In the genomic region with DNA sequence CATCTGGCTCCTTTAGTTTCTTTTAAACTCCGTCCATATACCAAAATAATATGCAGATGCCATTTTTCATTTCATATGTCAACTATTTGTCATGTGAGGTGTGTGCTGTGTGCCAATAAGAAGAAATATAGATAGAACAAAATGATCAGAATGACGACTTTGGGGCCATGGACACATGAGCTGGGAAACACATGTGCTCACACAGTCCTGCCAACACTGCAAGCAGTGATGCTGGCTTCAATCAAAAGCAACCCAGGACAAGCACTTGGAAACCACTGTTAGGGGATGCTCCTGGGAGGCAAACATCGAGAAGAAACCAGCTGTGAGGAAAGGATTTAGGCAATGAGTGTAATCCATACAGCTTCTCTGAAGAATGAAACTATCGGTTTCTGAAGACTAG, we compare ENCODE assay signal across 18 mouse cellular contexts.
"Had no signal": no experiment of that assay in that cellular context is flagged by ENCODE, and none has a peak within 500 bp of the region (broad histone marks: within the 10 kb centered on the region; RNA-seq: fewer than 3 reads in every experiment).

No protein-coding gene starts in this region.

- H3K4me2 ChIP-seq: liver, embryonic 13.5 days; liver, embryonic 15.5 days; lung, embryonic 15.5 days; midbrain, embryonic 12.5 days; midbrain, embryonic 15.5 days; neural tube, embryonic 12.5 days had no signal

- H3K4me3 ChIP-seq: liver, embryonic 13.5 days; liver, embryonic 15.5 days; lung, embryonic 15.5 days; megakaryocyte, embryonic 14.5 days; midbrain, embryonic 12.5 days; midbrain, embryonic 15.5 days; neural tube, embryonic 12.5 days had no signal

- H3K27ac ChIP-seq: liver, embryonic 13.5 days; liver, embryonic 15.5 days; lung, embryonic 15.5 days; macrophage; midbrain, embryonic 12.5 days; midbrain, embryonic 15.5 days; neural tube, embryonic 12.5 days had no signal

- H3K9me3 ChIP-seq: liver, embryonic 13.5 days; liver, embryonic 15.5 days; lung, embryonic 15.5 days; midbrain, embryonic 12.5 days; midbrain, embryonic 15.5 days; neural tube, embryonic 12.5 days had no signal

- H3K4me1 ChIP-seq: liver, embryonic 13.5 days; liver, embryonic 15.5 days; lung, embryonic 15.5 days; megakaryocyte, embryonic 14.5 days; midbrain, embryonic 12.5 days; midbrain, embryonic 15.5 days; neural tube, embryonic 12.5 days had no signal

- H3K27me3 ChIP-seq: liver, embryonic 13.5 days; liver, embryonic 15.5 days; lung, embryonic 15.5 days; megakaryocyte, embryonic 14.5 days; midbrain, embryonic 12.5 days; midbrain, embryonic 15.5 days; neural tube, embryonic 12.5 days had no signal

- H3K36me3 ChIP-seq: liver, embryonic 13.5 days; liver, embryonic 15.5 days; lung, embryonic 15.5 days; midbrain, embryonic 12.5 days; midbrain, embryonic 15.5 days; neural tube, embryonic 12.5 days had no signal

- H3K9ac ChIP-seq: liver, embryonic 13.5 days; liver, embryonic 15.5 days; liver, postnatal 0 days; lung, embryonic 15.5 days; midbrain, embryonic 12.5 days; midbrain, embryonic 15.5 days; neural tube, embryonic 12.5 days had no signal

- ATAC-seq: liver, postnatal 0 days; lung, postnatal 0 days; midbrain, embryonic 15.5 days had no signal

- DNase-seq: liver, embryonic 13.5 days; liver, postnatal 0 days; lung, adult 2 months; lung, postnatal 14 days; lung, postnatal 36 days; right cerebral cortex, postnatal 14 days; spleen, adult 18-20 months; thymus, adult 18-20 months; thymus, postnatal 14 days; thymus, postnatal 36 days had no signal
